Mouse (Mus musculus) heart, embryonic 16.5 days (tissue): ENCODE data around the gene Prrt2. TPM values are rescaled to one million over a fixed set of nuclear protein-coding genes. Genes with fewer than 3 reads are reported as not detected.
A peak's percentile ranks its signal among the peaks of the same experiment; 100 is the strongest.

Experiments
- ATAC-seq: fragments of 200-750 bp; cut with Nextera tagmentation; replicated peaks from 2 replicates; pipeline ENCODE4 v1.8.0; 2017; ENCODE audit warnings: moderate number of reproducible peaks; ENCODE audit not compliant: insufficient read depth, low FRiP score; ENCODE audit errors: extremely low read depth
- H3K27ac ChIP-seq: fragments of 300-500 bp; sonication (generic); 2 replicates; pipeline ENCODE4 v1.5.1; 2014; ENCODE audit warnings: mild to moderate bottlenecking, low read length, control low read depth, moderate library complexity
- H3K27me3 ChIP-seq: fragments of 300-500 bp; sonication (generic); 2 replicates; pipeline ENCODE4 v1.6.1; 2014; ENCODE audit warnings: low read length, mixed read lengths; ENCODE audit not compliant: control insufficient read depth, insufficient read depth
- H3K36me3 ChIP-seq: fragments of 300-500 bp; sonication (generic); 2 replicates; pipeline ENCODE4 v1.6.1; 2014; ENCODE audit not compliant: control insufficient read depth, insufficient read depth
- H3K4me1 ChIP-seq: fragments of 300-500 bp; sonication (generic); 2 replicates; pipeline ENCODE4 v1.6.1; 2014; ENCODE audit warnings: low read length, mixed read lengths; ENCODE audit not compliant: control insufficient read depth, insufficient read depth
- H3K4me2 ChIP-seq: fragments of 300-500 bp; sonication (generic); 2 replicates; pipeline ENCODE4 v1.6.1; 2014; ENCODE audit warnings: low read depth, mild to moderate bottlenecking, control low read depth, low read length
- H3K4me3 ChIP-seq: fragments of 300-500 bp; sonication (generic); 2 replicates; pipeline ENCODE4 v1.5.1; 2014; ENCODE audit warnings: mild to moderate bottlenecking, control low read depth, low read length
- H3K9ac ChIP-seq: fragments of 300-500 bp; sonication (generic); 2 replicates; pipeline ENCODE4 v1.6.1; 2014; ENCODE audit warnings: low read length, control low read depth
- H3K9me3 ChIP-seq: fragments of 300-500 bp; sonication (generic); replicated peaks from 2 replicates; pipeline ENCODE4 v1.6.1; 2016; ENCODE audit warnings: low read length; ENCODE audit not compliant: control insufficient read depth
- WGBS: fragments of 180-500 bp; shearing (Covaris S2); extraction: QIAGEN DNeasy Blood & Tissue Kit; methylation state at CpG from one replicate; pipeline ENCODE4 v1.1.7; 2014; 5-methylcytosine and 5-hydroxymethylcytosine counted together
- polyA plus RNA-seq: library from polyadenylated mRNA; unstranded; fragments of >200 nt; fragmentation: Nextera tagmentation; extraction: Ambion mirVana; gene quantifications from 2 replicates; pipeline ENCODE4 v1.2.1, GENCODE M21; 2015

The Prrt2 gene
- polyA plus RNA-seq = 1.6 and 2.4 TPM in 2 replicates

DNA sequence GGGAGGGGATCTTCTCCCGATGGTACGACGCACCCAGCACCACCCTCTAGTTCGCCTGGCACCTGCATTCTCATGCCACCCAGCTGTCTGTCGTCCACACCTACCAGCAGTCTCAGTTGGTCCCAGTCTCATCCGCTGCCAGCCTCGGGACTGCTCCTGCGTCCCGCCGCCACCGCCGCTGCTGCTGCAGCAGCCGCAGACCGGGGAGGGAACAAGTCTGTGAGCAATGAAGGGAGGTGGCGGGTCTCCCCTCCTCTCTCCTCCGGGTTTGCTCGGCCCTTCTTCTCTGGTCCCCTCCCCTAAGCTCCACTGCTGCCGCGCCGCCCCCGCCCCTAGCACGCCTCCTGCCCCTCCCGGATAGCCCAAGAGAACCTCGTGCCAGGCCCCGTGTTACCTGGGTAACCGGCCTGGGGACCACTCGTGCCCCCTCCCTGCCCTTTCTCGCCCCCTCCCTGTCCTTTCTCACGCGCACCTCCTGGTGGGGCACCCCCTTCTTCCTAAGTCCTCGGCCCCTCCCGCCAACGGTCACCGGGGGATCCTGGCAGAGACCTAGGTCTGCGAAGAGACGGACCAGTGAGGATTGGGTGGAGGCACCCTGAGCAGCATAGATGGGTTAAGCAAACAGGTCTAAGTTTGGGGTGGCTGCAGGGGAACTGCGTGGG lies at the start of gene Prrt2, which contains the start of gene Gm42742:
Prrt2 (minus strand) TSS at position 311 of the 662 bp plus-strand sequence.
Gm42742 (minus strand) TSS at position 197 of the 662 bp plus-strand sequence.
- Histone ChIP-seq H3K4me2 (peak within 1 kb of the TSS; percentile 93), H3K9me3 (no peaks in the 10 kb centered on the region), H3K9ac (peak within 1 kb of the TSS; percentile 79), H3K36me3 (peaks cover 21% of the 10 kb centered on the region), H3K4me3 (peak within 1 kb of the TSS; percentile 58), H3K4me1 (peaks cover 51% of the 10 kb centered on the region), H3K27me3 (no peaks in the 10 kb centered on the region), H3K27ac (peak within 1 kb of the TSS; percentile 65)
- 2% methylated on average over 37 of the region's 37 CpGs for WGBS
- no peak for ATAC-seq

DNA sequence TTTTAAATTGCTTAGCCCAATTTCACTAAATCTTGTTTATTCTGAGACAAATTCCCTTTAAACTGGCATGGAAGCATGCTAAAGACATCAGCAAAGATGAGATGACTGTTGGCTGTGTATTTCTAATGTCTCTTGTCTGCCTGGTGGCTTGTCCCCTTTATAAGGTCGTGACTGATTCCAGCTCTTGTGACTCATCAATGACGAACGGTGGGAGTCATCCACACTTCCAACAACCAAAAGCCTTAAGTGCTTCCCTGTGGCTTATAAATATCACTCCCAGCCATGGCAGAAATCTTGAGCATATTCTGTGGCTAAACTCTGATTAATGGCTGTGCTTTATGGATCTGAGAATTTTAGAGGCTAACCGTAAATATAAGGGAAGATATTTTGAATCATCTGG lies 45.3 kb upstream of the Prrt2 start:
- Histone ChIP-seq H3K4me1 (no peaks in the 10 kb centered on the region), H3K27ac (no peak overlapping the region), H3K9me3 (no peaks in the 10 kb centered on the region; the same call in 1 of the 2 replicates), H3K36me3 (no peaks in the 10 kb centered on the region), H3K4me3 (no peak overlapping the region), H3K4me2 (no peak overlapping the region), H3K9ac (no peak overlapping the region), H3K27me3 (no peaks in the 10 kb centered on the region)
- ATAC-seq = no peak
- WGBS = 53% methylated on average over 4 of the region's 4 CpGs

DNA sequence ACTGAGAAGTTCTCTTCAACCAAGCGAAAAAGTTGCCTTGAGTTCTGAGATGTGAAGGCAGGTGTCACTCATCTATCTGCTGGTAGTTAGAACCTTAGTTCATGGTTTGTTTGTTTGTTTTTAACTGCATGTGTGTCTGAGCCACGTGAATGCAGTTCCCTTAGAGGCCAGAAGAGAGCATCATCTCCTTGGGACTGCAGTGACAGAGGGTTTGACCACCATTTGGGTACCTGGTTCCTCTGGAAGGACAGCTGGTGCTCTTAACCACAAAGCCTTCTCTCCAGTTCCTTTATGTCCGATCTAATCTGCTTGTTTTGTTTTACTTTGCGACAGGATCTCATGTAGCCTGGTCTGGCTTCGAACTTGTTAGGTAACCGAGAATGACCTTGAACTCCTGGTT lies 44.5 kb upstream of the Prrt2 start:
- H3K9me3 ChIP-seq = no peaks in the 10 kb centered on the region; the same call in 1 of the 2 replicates
- WGBS = 82% methylated on average over 6 of the region's 6 CpGs
- no peaks in the 10 kb centered on the region for H3K27me3 ChIP-seq
- no peak overlapping the region for H3K4me3 ChIP-seq
- no peak overlapping the region for H3K27ac ChIP-seq
- no peaks in the 10 kb centered on the region for H3K36me3 ChIP-seq
- no peak for ATAC-seq
- H3K4me1 ChIP-seq = no peaks in the 10 kb centered on the region
- H3K9ac ChIP-seq = no peak overlapping the region
- H3K4me2 ChIP-seq = no peak overlapping the region

DNA sequence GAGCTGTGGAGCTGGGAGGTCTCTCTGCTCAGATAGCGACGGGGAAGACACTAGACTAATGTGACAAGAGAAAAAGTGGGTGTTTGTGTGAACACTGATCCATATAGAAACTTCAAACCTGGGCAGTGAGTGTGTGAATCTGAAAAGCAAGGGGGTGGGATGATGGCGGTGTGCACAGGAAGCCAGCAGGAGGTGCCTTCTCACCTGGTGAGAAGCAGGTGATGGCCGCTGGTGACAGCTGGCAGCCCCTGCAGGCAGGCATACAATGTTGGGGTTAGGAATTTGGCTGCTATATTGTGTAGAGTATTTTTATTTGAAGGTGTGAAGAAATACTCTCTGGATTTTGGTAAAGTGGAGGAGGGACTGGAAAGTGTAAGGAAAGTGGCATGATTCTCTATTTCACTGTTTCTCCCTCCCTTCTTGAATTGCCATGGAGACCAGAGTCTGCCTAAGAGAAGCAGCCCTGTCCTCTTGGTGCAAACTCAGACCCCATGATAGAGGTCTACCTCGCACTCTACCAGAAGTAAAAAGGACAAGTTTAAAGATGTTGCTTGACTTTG lies 34.1 kb upstream of the Prrt2 start:
- ATAC-seq = no peak
- Histone ChIP-seq H3K4me2 (no peak overlapping the region), H3K9ac (no peak overlapping the region), H3K9me3 (no peaks in the 10 kb centered on the region), H3K4me1 (no peaks in the 10 kb centered on the region), H3K27me3 (no peaks in the 10 kb centered on the region), H3K4me3 (no peak overlapping the region), H3K36me3 (no peaks in the 10 kb centered on the region), H3K27ac (no peak overlapping the region)
- WGBS = 57% methylated on average over 5 of the region's 5 CpGs

DNA sequence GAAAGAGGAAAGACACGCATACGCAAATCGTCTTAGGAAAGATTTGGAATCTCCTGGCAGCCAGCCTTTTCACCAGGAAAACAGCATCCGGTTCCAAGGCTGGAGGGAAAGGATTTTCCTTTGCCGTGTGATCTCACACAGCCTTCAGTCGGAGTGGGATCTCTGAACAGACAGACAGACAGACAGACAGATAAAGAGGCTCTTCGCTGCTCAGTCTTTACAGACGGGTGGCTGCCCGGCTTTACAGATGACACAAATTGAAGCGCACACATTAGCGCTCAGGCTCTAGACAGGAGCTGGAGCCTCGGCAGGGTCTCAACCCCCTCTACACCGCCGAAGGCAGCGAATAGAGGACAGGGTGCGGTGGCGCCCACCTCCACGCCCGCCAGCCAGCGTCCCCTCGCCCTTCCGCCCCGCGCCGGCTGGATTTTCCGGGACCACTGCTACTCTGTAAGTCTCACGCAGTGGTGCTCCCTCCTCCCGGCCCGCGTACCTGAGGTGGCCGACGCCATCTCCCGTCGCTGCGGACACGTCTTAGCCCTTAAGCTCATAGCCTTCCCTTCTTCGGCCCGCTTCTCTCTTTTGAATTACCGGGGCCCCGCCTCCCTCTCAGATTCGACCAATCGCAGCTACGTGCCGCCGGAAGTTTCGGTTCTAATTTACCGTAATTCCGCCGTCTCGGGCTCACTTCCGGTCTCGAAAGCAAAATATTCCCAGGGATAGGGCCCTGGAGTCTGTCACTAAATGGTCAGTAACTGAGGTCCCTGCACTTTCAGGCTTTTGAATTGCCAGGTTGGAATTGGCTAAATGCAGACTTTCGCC lies 21.1 kb upstream of the Prrt2 start, which contains the start of gene Kif22:
Kif22 (minus strand) TSS at position 621 of the 822 bp plus-strand sequence.
- Histone ChIP-seq H3K9ac (peak within 1 kb of the TSS; percentile 95), H3K9me3 (no peaks in the 10 kb centered on the region), H3K4me3 (peak within 1 kb of the TSS; percentile 97), H3K4me2 (peak within 1 kb of the TSS; percentile 85), H3K27ac (peak within 1 kb of the TSS; percentile 82), H3K36me3 (peaks cover 11% of the 10 kb centered on the region; the same call in 1 of the 2 replicates), H3K4me1 (peaks cover 15% of the 10 kb centered on the region), H3K27me3 (no peaks in the 10 kb centered on the region)
- under 1% methylated on average over 53 of the region's 53 CpGs for WGBS
- ATAC-seq = peak; percentile 91

DNA sequence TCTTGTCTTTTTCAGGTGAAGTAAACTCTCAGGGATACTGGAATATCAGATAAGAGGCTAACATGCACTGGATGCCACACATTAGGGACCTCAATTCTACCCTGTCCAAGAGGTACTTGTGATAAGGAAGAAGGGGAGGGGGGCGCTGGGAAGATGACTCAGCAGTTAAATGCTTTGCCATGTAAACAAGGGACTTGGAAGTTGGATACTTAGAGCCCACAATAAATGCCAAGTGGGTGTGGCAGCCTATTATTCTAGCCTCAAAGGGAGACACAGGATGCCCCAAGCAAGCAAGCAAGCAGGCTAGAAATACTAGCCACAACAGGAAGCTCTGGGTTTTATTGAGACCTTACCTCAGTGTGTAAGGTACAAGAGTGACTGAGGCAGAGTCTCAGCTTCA lies 10.2 kb upstream of the Prrt2 start:
- ATAC-seq = no peak
- Histone ChIP-seq H3K9ac (no peak overlapping the region), H3K36me3 (peaks cover 55% of the 10 kb centered on the region)

DNA sequence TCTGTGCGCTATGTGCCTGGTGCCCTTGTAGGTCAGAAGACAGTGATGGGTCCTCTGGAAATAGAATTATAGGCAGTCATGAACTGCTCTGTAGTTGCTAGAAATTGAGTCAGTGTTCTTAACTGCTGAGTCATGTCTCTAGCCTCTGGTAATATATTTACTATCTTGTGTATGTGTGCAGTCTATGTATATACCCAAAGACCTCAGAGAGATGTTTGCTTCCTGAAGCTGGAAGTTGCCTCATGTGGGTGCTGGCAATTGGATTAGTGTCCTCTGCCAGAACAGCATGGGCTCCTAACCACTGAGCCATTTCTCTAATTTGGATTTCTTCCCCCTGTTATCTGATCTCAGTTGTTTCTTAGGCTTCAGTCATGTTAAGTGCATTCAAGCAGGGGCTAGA lies 9.2 kb upstream of the Prrt2 start:
- no peak overlapping the region for H3K9ac ChIP-seq
- H3K9me3 ChIP-seq = no peaks in the 10 kb centered on the region
- H3K27me3 ChIP-seq = no peaks in the 10 kb centered on the region
- no peak overlapping the region for H3K4me2 ChIP-seq
- ATAC-seq = no peak
- H3K36me3 ChIP-seq = peaks cover 51% of the 10 kb centered on the region
- 100% methylated on average over 1 of the region's 1 CpGs for WGBS
- H3K27ac ChIP-seq = no peak overlapping the region
- peaks cover 7% of the 10 kb centered on the region for H3K4me1 ChIP-seq
- H3K4me3 ChIP-seq = no peak overlapping the region

More for the DNA sequence above, 10.2 kb upstream of the Prrt2 start:
- 60% methylated on average over 1 of the region's 1 CpGs for WGBS
- Histone ChIP-seq H3K4me2 (no peak overlapping the region), H3K27me3 (no peaks in the 10 kb centered on the region), H3K4me1 (peaks cover 7% of the 10 kb centered on the region), H3K4me3 (no peak overlapping the region), H3K27ac (no peak overlapping the region), H3K9me3 (no peaks in the 10 kb centered on the region)

DNA sequence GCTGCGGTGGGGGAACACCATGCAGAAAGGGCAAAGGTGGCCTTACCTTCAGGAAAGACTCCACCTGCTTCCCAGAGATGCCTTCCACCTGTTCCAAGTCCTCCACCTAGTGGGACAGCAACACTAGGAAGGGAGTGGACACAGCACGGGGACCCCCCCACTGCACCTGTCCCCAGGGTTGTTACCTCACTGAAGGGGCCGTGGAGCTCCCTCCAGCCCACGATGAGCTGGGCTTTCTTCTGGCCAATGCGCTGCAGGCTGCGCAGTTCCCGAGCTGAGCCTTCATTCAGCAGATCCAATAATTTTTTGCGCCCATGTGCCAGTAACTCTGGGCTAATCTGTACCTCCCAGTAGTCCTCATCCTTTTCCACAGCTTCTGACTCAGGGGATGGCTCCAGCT lies 6.9 kb upstream of the Prrt2 start:
- peak overlapping the region; percentile 100 for H3K27ac ChIP-seq
- WGBS = 59% methylated on average over 8 of the region's 8 CpGs
- H3K9me3 ChIP-seq = no peaks in the 10 kb centered on the region
- H3K4me1 ChIP-seq = peaks cover 27% of the 10 kb centered on the region
- peak overlapping the region; percentile 99 for H3K9ac ChIP-seq
- peaks cover 41% of the 10 kb centered on the region for H3K36me3 ChIP-seq
- peak overlapping the region; percentile 94 for H3K4me3 ChIP-seq
- no peak for ATAC-seq
- peak overlapping the region; percentile 81 for H3K4me2 ChIP-seq
- H3K27me3 ChIP-seq = no peaks in the 10 kb centered on the region
